ENCODE assay signal across 9 mouse cellular contexts in genomic region chr2:118510447-118511310, GRCm38 (mm10). TPM values are rescaled to one million over a fixed set of nuclear protein-coding genes. Genes with fewer than 3 reads are reported as not detected.
DNase-seq lines count a peak whose midpoint lies in the region; ATAC-seq lines count a peak whose summit lies in the region.
"Had no signal": no experiment of that assay in that cellular context is flagged by ENCODE, and none has a peak within 500 bp of the region (broad histone marks: within the 10 kb centered on the region; RNA-seq: fewer than 3 reads in every experiment).

No protein-coding gene starts in this region.

- H3K36me3 ChIP-seq in hindbrain, embryonic 15.5 days, result no peaks in the 10 kb centered on the region

- H3K4me2 ChIP-seq in hindbrain, embryonic 15.5 days, result 0 out of 2 replicates have a peak overlapping the region, but pooled peaks have one; percentile 21

- H3K9me3 ChIP-seq in hindbrain, embryonic 15.5 days, result no peaks in the 10 kb centered on the region
- H3K9me3 ChIP-seq: megakaryocyte, embryonic 14.5 days had no signal

- no peak overlapping the region for H3K4me3 ChIP-seq in hindbrain, embryonic 15.5 days
- H3K4me3 ChIP-seq: megakaryocyte, embryonic 14.5 days had no signal

- no peak overlapping the region for H3K9ac ChIP-seq in hindbrain, embryonic 15.5 days

- H3K27ac ChIP-seq in hindbrain, embryonic 15.5 days (replicated peaks), result peak overlapping the region; percentile 46

- peaks cover 13% of the 10 kb centered on the region for H3K4me1 ChIP-seq in hindbrain, embryonic 15.5 days (replicated peaks)

- DNase-seq in ZHBTc4 (ENCODE audit: low read depth, low spot score), result peak; percentile 38
- peak; percentile 76 for DNase-seq in embryo, embryonic 10 days (ENCODE audit: low spot score)
- peak; percentile 95 to 98 for DNase-seq in gastrocnemius, adult 8-10 months (ENCODE audit: low spot score in 2 of 2)
- DNase-seq in layer of hippocampus, postnatal 14 days (ENCODE audit: low spot score in 2 of 2), result peak; percentile 82 to 92
- peak; percentile 94 for DNase-seq in lung, postnatal 25 days (ENCODE audit: low spot score)
- DNase-seq in right cerebral cortex, postnatal 10 days (ENCODE audit: low spot score in 2 of 2), result peak; percentile 93

- H3K27me3 ChIP-seq in hindbrain, embryonic 15.5 days, result 0 out of 2 replicates have a peak, but pooled peaks cover 6% of the 10 kb centered on the region

- WGBS in hindbrain, embryonic 15.5 days, result 29% methylated on average over 29 of the region's 29 CpGs

- ATAC-seq in hindbrain, embryonic 15.5 days (ENCODE audit: low FRiP score, low read depth), result peak; percentile 94
- no peak for ATAC-seq in erythroblast, adult 5-6 weeks (replicated peaks; ENCODE audit: low FRiP score, poor library complexity, severe bottlenecking)

RNA-seq across cellular contexts. Expression of gene Srp14, which starts 31.2 kb away (rescaled TPM):
- 100 to 1,000 TPM; 139 to 157 (median 152) TPM for total RNA-seq in gastrocnemius, adult 8-10 months (2022)
- 314 and 317 TPM in 2 replicates for polyA plus RNA-seq in hindbrain, embryonic 15.5 days (2015; fragmentation: Nextera tagmentation; extraction: Ambion mirVana)
- 100 to 1,000 TPM; 169 to 184 TPM for total RNA-seq in layer of hippocampus, postnatal 14 days (2021)
- 39.8 and 109 TPM in 2 replicates for total RNA-seq in erythroblast, adult 5-6 weeks (2015; ENCODE audit: low replicate concordance)
- total RNA-seq in erythroblast, adult 5-6 weeks (2017; ENCODE audit: low replicate concordance), result 61.2 and 71.2 TPM in 2 replicates

RNA-seq across cellular contexts. Expression of gene Bmf, which starts 38.8 kb away (rescaled TPM):
- total RNA-seq in gastrocnemius, adult 8-10 months (2022), result 1 to 10 TPM; 1.6 to 4.7 (median 1.9) TPM
- polyA plus RNA-seq in hindbrain, embryonic 15.5 days (2015; fragmentation: Nextera tagmentation; extraction: Ambion mirVana), result 1.7 and 3.1 TPM in 2 replicates
- total RNA-seq in layer of hippocampus, postnatal 14 days (2021), result 1 to 10 TPM; 5.2 to 6.7 TPM
- 2.1 and 12.7 TPM in 2 replicates for total RNA-seq in erythroblast, adult 5-6 weeks (2015; ENCODE audit: low replicate concordance)
- total RNA-seq in erythroblast, adult 5-6 weeks (2017; ENCODE audit: low replicate concordance), result 1.4 and 3.2 TPM in 2 replicates

Comparison
In these comparisons a context has a peak if more than half of its experiments do, and no peak if none do; other contexts are left out.
1. DNase-seq: peak in every context shown above with its lines; median percentile 96 in gastrocnemius, adult 8-10 months; 94 in lung, postnatal 25 days; 93 in right cerebral cortex, postnatal 10 days; 87 in layer of hippocampus, postnatal 14 days; 76 in embryo, embryonic 10 days; 38 in ZHBTc4.